Mouse (Mus musculus) liver, postnatal 0 days (tissue): ENCODE data around the gene Slc25a39. TPM values are rescaled to one million over a fixed set of nuclear protein-coding genes. Genes with fewer than 3 reads are reported as not detected.

Source experiments
- ATAC-seq: fragments of 200-750 bp; cut with Nextera tagmentation; 2 replicates; pipeline ENCODE4 v1.8.0; 2017; ENCODE audit warnings: mild to moderate bottlenecking, moderate library complexity
- DNase-seq: peaks from one replicate; pipeline ENCODE4 v3.0.0-alpha.2; 2016
- H3K27ac ChIP-seq: fragments of 300-500 bp; sonication (generic); 2 replicates; pipeline ENCODE4 v1.5.1; 2014; ENCODE audit warnings: antibody characterized with exemption, moderate library complexity, mild to moderate bottlenecking, low read depth
- H3K27me3 ChIP-seq: fragments of 300-500 bp; sonication (generic); 2 replicates; pipeline ENCODE4 v1.6.1; 2014; ENCODE audit warnings: low read length, control low read depth, mixed read lengths; ENCODE audit not compliant: insufficient read depth
- H3K36me3 ChIP-seq: fragments of 300-500 bp; sonication (generic); replicated peaks from 2 replicates; pipeline ENCODE4 v1.6.1; 2014; ENCODE audit warnings: mild to moderate bottlenecking, control low read depth, low read length, moderate library complexity, mixed read lengths; ENCODE audit not compliant: insufficient read depth
- H3K4me1 ChIP-seq: fragments of 300-500 bp; sonication (generic); 2 replicates; pipeline ENCODE4 v1.6.1; 2014; ENCODE audit warnings: antibody characterized with exemption, mild to moderate bottlenecking, control low read depth; ENCODE audit not compliant: insufficient read depth
- H3K4me2 ChIP-seq: fragments of 300-500 bp; sonication (generic); 2 replicates; pipeline ENCODE4 v1.6.1; 2014; ENCODE audit warnings: low read depth, mild to moderate bottlenecking, low read length, moderate library complexity, mixed read lengths
- H3K4me3 ChIP-seq: fragments of 300-500 bp; sonication (generic); 2 replicates; pipeline ENCODE4 v1.5.1; 2014; ENCODE audit warnings: low read depth, low read length
- H3K9ac ChIP-seq: fragments of 300-500 bp; sonication (generic); replicated peaks from 2 replicates; pipeline ENCODE4 v1.6.1; 2014; ENCODE audit warnings: mild to moderate bottlenecking, moderate library complexity
- H3K9me3 ChIP-seq: fragments of 300-500 bp; sonication (generic); 2 replicates; pipeline ENCODE4 v1.6.1; 2016; ENCODE audit warnings: mild to moderate bottlenecking, control low read depth, low read length, mixed read lengths
- CTCF ChIP-seq: sonication (generic); IDR thresholded peaks from 2 replicates; pipeline ENCODE4 v1.5.1; 2016; ENCODE audit warnings: antibody characterized with exemption, low read depth
- EP300 ChIP-seq: IDR thresholded peaks from 2 replicates; pipeline ENCODE4 v1.6.1; 2016; ENCODE audit warnings: antibody characterized with exemption, low read depth, mild to moderate bottlenecking
- WGBS: fragments of 180-500 bp; shearing (Covaris S2); extraction: QIAGEN DNeasy Blood & Tissue Kit; methylation state at CpG from one replicate; pipeline ENCODE4 v1.1.7; 2014; ENCODE audit not compliant: insufficient replicate concordance; 5-methylcytosine and 5-hydroxymethylcytosine counted together
- polyA plus RNA-seq: library from polyadenylated mRNA; unstranded; fragments of >200 nt; fragmentation: Nextera tagmentation; extraction: Ambion mirVana; gene quantifications from 2 replicates; pipeline ENCODE4 v1.2.1, GENCODE M21; 2015

Gene Slc25a39
- polyA plus RNA-seq, 1 experiment from 2014 or later, result 510 TPM

GRCm38 (mm10) chr11:102399610-102400072, 8.1 kb downstream of the Slc25a39 start:
- Histone ChIP-seq H3K27ac (no peak overlapping the region), H3K27me3 (peaks cover 52% of the 10 kb centered on the region), H3K4me3 (peak overlapping the region; percentile 33), H3K4me2 (peak overlapping the region; percentile 57), H3K36me3 (peaks cover 28% of the 10 kb centered on the region), H3K4me1 (peaks cover 18% of the 10 kb centered on the region), H3K9me3 (no peaks in the 10 kb centered on the region), H3K9ac (0 out of 2 replicates have a peak overlapping the region, but pooled peaks have one; percentile 16)
- no peak for TF ChIP-seq CTCF
- no peak for ATAC-seq
- DNase-seq, result no peak
- WGBS, result 4% methylated on average over 32 of the region's 34 CpGs

GRCm38 (mm10) chr11:102399107-102399506, 8.6 kb downstream of the Slc25a39 start:
- DNase-seq, result no peak
- H3K27ac ChIP-seq, result no peak overlapping the region
- peaks cover 16% of the 10 kb centered on the region for H3K4me1 ChIP-seq
- peak overlapping the region; percentile 57; the same call in 1 of the 2 replicates for H3K4me2 ChIP-seq
- peak overlapping the region; percentile 33 for H3K4me3 ChIP-seq
- peaks cover 57% of the 10 kb centered on the region for H3K27me3 ChIP-seq
- ATAC-seq, result no peak
- no peaks in the 10 kb centered on the region for H3K9me3 ChIP-seq
- no peak overlapping the region for H3K9ac ChIP-seq
- H3K36me3 ChIP-seq, result peaks cover 23% of the 10 kb centered on the region
- TF ChIP-seq CTCF (no peak), EP300 (no peak)
- 14% methylated on average over 15 of the region's 15 CpGs for WGBS

- peaks cover 24% of the 10 kb centered on the region for H3K4me1 ChIP-seq
- H3K36me3 ChIP-seq, result peaks cover 14% of the 10 kb centered on the region
- TF ChIP-seq CTCF (no peak), EP300 (no peak)
- DNase-seq (peak; percentile 58), ATAC-seq (peak; percentile 53)
- no peaks in the 10 kb centered on the region for H3K9me3 ChIP-seq
- H3K4me3 ChIP-seq, result no peak overlapping the region
- no peak overlapping the region for H3K9ac ChIP-seq
- no peak overlapping the region for H3K27ac ChIP-seq
- 75% methylated on average over 20 of the region's 20 CpGs for WGBS
- H3K4me2 ChIP-seq, result no peak overlapping the region
- H3K27me3 ChIP-seq, result peaks cover 66% of the 10 kb centered on the region
These were observed 9.5 kb downstream of the Slc25a39 start for GRCm38 (mm10) chr11:102398007-102398825.

GRCm38 (mm10) chr11:102396671-102397141, 11.0 kb downstream of the Slc25a39 start:
- no peak for TF ChIP-seq CTCF
- TF ChIP-seq EP300, result no peak
- Histone ChIP-seq H3K4me1 (peaks cover 31% of the 10 kb centered on the region), H3K36me3 (no peaks in the 10 kb centered on the region), H3K4me2 (no peak overlapping the region), H3K4me3 (no peak overlapping the region), H3K9ac (no peak overlapping the region), H3K27me3 (peaks cover 81% of the 10 kb centered on the region), H3K27ac (no peak overlapping the region), H3K9me3 (no peaks in the 10 kb centered on the region)
- no peak for ATAC-seq
- DNase-seq, result peak; percentile 14
- 81% methylated on average over 7 of the region's 7 CpGs for WGBS

- no peak for ATAC-seq
- WGBS, result 55% methylated on average over 6 of the region's 6 CpGs
- H3K9ac ChIP-seq, result no peak overlapping the region
- H3K27ac ChIP-seq, result no peak overlapping the region
- no peak overlapping the region for H3K4me3 ChIP-seq
- no peaks in the 10 kb centered on the region for H3K36me3 ChIP-seq
- H3K4me2 ChIP-seq, result no peak overlapping the region
- TF ChIP-seq EP300, result no peak
- no peak for TF ChIP-seq CTCF
- H3K27me3 ChIP-seq, result peaks cover 85% of the 10 kb centered on the region
- DNase-seq, result no peak
- H3K9me3 ChIP-seq, result no peaks in the 10 kb centered on the region
- peaks cover 31% of the 10 kb centered on the region for H3K4me1 ChIP-seq
These were observed 11.5 kb downstream of the Slc25a39 start for GRCm38 (mm10) chr11:102396263-102396662.

GRCm38 (mm10) chr11:102395250-102395649, 12.5 kb downstream of the Slc25a39 start:
- H3K4me3 ChIP-seq, result no peak overlapping the region
- DNase-seq (no peak), ATAC-seq (no peak)
- TF ChIP-seq EP300, result no peak
- no peak for TF ChIP-seq CTCF
- no peaks in the 10 kb centered on the region for H3K36me3 ChIP-seq
- no peak overlapping the region for H3K27ac ChIP-seq
- no peak overlapping the region for H3K9ac ChIP-seq
- no peak overlapping the region for H3K4me2 ChIP-seq
- H3K4me1 ChIP-seq, result peaks cover 31% of the 10 kb centered on the region
- peaks cover 82% of the 10 kb centered on the region for H3K27me3 ChIP-seq
- no peaks in the 10 kb centered on the region for H3K9me3 ChIP-seq
- WGBS, result 18% methylated on average over 5 of the region's 5 CpGs
